Mouse (Mus musculus) testis, postnatal 14 days (tissue): ENCODE results near the gene Ccr1l1.

Source experiments
- DNase-seq: peaks from one replicate; pipeline ENCODE4 v3.0.0; 2021; ENCODE audit warnings: low spot score

Ccr1l1 gene

DNA sequence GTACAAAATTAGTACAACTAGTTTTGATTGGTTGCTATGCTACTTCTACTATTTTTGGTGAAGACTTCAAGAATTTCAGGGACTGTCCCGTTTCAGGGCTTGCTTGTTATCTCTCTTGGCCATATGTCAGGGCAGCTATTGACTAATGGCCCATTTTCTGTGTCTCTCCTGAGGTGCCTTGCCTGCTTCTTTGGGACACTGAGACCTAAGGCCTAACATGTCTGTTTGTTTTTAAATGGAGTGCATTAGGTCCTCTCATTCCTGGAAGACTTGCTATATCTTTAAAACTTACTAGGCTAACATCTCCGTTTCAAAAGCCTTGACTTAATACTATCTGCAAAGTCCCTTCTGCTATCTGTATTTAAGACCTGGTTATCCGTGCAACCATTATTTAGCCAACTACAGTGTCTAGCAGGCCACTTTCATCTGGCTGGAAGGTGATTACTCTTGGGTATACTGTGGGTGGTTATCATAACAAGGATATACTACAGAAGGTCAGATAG is 20.2 kb downstream of the Ccr1l1 start:
- no peak for DNase-seq

DNA sequence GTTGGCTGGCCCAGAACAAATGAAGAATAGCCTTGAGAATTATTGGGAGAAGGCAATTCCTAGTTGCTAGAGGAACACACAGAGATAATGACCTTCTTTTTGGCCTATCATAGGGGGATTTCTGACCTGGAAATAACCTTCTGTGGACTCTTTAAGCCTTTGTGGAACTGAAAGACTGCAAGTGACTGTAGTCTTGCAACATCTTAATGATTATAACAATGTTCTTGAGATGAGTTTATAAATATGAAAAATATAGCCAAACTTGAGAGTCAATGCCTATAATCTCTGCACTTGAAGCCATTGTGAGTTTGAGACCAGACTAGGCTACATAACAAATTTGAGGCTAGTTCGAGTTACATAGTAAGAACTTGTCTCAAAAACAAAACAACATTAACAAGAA is 21.3 kb downstream of the Ccr1l1 start:
- DNase-seq: no peak

DNA sequence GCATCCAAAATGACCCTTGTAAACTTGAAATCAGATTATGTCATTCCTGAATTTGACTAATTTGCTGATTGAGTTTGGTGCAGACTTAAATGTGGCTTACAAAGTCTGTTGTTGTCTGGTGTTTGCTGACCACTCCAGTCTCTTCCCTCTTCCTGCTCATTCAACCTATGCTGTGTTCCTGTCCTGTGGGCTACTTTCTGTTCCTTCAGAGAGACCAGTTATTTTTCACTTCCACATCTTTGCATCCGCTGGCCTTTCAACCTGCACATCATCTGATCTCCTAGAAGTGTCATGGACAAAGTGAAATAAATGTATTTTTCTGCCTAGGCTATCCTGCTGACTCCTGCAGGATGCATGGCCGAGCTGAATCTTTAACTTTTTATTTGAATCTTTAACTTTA is 24.7 kb downstream of the Ccr1l1 start:
- DNase-seq: no peak

DNA sequence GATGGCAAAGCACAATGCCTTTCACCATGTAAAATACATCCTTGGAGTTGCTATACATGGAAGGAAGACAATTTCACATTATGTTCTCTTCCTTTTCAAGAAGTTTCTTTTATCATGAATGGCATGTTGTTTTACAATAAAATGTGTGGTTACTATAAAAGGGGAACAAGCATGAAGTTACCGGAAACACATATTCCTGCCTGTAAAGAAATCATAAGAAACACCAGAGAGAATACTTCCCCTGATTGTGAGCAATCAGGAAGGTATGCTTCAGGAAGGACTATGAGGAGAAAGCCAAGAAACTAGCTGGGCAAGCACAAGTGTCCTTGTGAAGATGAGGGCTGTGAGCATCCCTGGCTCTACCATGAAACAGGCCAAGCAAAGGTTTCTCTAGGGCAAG is 27.0 kb downstream of the Ccr1l1 start:
- DNase-seq: no peak

DNA sequence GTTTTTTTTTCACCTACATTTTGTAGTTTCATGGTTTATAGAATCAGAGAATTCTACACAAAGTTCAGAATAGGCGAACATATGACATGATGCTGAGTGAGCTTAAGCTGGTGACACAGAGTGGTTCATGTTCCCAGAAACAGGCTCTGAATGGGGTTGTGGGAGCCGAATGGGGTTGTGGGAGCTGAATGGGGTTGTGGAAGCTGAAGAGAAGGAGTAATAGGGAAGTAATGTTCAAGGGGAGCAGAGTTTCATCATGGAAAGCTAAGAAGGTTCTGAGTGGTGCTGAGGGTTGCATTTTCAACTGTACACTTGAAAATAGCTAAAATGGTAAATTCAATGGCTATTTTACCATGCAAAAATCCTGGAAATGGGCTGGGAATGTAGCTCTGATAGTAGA is 28.8 kb downstream of the Ccr1l1 start:
- no peak for DNase-seq

DNA sequence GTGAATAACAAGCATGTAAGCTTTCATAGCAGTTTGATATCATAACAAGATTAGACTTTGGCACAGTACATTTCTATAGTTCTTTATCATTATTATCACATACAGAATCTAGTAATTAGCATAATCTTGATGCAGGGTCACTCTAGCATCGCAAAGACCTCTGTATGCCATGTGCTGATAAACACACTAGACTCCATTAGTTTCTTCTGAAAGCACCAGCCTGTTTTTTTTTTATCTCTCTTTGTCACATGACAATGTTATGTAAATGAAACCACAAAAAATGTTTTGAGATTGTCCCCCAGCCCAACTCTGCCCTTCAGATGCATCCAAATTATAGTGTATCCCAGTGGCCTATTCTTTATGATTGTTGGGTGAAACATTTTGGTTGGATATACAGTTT is 30.4 kb downstream of the Ccr1l1 start:
- no peak for DNase-seq

DNA sequence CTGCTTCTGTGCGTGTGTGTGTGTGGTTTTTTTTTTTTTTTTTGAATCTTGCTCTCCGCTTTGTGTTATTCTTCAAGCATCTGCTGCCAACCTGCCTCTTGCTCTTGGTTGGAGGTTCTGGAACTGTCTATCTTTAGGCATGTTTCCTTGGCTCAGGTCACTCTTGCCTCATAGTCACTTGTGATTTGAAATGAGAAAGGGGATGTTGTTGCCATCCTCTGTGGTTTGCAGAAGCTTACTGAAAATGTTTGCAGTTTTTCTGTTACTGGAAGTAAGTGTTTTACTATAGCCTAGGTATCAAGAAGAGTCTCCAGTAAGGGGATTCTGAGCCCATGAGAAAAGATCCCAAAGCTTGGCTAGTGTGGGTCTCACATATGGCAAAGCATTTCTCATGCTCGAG is 36.2 kb downstream of the Ccr1l1 start:
- DNase-seq: no peak

DNA sequence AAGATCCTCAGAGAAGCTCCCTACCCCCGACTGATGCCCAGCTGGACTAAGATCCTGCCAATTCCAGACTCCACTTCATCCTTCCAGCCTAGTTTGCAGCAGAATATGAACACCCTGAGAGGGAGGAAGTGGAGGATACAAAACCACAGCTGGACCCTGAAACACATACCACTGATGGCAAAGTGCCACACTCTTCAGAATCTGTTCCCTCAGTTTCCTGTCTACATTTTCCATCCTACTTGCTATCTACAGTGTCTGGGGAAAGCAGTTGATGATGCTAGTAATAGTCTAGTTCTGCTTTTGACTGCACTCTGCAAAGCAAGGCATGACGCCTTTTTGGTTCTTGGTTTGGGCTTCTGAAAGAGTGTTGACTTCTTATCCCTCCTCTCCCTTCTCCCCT is 36.9 kb downstream of the Ccr1l1 start:
- no peak for DNase-seq

DNA sequence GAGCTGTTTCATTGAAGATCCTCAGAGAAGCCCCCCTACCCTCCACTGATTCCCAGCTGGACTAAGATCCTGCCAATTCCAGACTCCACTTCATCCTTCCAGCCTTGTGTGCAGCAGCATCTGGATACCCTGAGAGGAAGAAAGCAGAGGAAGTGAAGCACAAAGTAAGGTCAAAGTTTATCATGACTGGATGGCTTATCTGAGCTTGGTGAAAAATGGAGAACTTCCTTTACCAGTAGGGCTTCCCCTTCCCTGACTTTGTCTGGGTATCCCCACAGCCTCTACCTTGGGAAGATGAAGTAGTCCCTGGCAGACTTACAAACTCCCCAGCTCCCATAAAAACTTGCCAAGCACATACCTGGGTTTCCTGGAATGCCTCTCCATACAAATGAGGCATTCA is 37.6 kb downstream of the Ccr1l1 start:
- DNase-seq: no peak

DNA sequence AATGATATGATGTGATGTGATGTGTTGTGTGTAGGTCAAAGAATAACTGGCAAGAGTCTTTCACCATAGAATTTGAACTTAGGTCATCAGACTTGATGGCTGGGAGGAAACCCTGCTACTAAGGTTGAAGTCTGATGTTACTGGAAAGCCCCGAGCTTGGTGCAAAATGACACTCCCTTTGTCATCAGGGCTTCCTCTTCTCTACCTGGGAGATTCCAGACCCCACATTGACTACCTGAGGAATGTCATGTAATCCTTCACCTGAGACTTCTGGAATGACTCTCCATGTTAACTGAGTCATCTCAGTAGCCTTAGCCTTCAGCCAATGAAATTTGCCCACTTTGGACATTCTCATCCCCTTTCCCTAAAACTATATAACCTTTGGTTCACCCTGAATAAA is 38.0 kb downstream of the Ccr1l1 start:
- no peak for DNase-seq

DNA sequence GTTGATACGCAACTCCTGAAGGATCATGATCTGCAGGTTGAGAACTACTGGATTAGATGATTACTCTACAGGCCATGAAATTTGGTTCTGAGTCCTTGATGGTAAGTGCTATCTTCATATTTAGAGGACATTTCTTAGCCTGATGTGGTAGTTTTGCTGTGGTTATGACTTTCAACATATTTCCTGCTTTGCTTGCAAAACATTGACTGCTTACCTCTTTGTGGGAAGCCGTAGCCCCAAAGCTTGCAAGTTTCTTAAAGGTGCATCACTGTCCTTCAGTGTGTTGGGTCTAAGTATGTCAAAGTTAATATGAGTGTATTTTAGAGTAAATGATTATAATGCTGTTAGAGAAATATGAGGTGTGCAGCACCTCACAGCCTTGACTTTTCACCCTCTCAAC is 40.2 kb downstream of the Ccr1l1 start:
- DNase-seq: no peak

DNA sequence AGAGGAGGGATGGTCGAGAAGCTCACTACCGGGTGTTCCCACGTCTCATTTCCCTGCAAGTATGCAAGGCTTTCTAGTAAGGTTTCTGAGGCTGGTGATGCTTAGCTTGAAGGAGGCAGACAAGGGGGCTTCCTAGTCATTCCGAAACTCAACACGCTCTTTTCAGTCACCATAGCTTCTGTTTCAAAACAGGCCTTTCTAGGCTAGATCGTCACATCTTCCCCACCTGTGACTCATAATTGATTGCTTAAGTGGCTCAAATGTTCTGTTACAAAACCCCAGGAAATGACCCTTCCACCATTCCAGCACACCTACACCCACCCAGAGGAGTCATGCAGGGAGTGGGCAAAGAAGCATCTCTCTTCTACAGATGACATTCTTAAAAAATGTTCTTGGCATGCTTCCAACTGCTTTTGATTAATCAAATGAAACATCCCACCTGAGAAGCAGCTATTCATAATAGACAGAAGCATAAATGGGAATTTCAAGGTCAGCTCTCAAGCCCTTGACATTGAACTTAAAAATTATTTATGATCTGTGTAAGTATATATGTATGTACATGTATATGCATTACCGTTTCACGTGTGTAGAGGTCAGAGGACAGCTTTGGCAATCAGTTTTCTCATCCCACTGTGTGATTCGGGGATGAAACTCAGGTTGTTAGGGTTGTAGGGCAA is 41.5 kb downstream of the Ccr1l1 start:
- no peak for DNase-seq

DNA sequence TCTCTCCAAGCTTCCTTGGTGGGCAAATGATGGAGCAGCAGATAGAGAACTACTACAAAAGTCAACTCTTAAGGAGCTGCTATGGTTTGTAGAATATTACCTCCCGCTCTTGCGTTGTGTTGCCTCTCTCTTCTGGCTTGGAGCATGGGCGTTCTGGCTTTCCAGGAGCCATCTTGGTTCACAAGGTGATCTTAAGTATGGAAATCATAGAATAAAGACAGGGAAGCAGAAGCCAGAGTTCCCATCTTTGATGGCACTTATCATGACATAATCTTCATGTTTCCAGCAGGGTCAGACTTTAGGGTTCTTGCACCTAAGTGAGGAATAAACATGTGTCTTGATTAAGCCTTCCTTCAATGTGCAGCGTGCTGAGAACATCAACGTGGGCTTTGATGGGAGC is 42.4 kb downstream of the Ccr1l1 start:
- no peak for DNase-seq

DNA sequence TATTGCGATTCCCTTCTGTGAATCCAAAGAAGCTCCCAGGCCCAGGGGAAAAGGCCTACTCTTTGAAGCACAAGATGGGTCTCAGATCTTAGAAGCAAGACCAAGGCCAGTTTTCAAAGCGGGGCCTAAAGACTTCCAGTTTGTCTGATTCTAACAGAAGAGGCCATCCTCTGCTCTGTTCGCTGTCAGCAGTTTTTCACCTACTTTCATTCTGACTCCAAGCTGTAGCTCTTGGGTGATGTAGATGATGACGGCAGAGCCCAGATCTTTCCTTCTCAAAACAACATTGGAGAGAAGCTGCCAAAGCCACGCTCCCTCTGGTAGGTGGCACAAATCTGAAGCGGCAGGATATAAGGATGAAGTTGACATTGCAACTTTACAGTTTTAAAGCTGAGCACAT is 42.9 kb downstream of the Ccr1l1 start:
- DNase-seq: no peak

DNA sequence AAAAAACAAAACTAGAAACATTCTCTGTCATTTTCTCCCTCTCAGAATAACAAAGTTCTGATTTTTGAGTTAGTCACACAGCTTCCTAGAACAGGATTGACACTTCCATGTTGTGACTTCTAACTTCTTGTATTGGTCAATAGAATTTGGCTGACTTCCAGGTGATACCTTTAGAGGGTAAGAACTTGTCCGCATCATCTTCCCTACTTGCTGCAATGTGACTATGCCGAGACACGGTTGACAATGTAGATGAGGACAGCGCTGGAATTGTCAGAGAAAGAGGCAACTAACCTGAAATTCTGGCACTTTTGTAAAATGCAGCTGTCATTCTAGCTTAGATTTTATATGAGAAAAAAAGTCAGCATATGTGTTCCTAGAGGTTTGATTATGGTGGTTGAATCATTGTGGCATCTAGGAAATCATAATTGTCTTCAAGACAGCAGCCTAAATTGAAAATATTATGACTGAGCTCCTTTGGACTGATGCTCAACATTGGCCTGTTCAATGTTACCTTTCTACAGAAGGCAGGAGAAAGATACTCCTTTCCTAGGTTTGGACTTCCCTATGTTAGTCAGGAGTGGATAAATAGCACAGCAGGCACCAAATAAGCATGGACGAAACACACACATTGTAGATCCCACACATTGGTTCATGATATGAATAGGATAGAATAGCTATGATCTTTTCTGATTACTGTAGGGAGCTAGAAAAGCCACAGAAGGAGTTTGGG is 44.3 kb downstream of the Ccr1l1 start:
- no peak for DNase-seq

DNA sequence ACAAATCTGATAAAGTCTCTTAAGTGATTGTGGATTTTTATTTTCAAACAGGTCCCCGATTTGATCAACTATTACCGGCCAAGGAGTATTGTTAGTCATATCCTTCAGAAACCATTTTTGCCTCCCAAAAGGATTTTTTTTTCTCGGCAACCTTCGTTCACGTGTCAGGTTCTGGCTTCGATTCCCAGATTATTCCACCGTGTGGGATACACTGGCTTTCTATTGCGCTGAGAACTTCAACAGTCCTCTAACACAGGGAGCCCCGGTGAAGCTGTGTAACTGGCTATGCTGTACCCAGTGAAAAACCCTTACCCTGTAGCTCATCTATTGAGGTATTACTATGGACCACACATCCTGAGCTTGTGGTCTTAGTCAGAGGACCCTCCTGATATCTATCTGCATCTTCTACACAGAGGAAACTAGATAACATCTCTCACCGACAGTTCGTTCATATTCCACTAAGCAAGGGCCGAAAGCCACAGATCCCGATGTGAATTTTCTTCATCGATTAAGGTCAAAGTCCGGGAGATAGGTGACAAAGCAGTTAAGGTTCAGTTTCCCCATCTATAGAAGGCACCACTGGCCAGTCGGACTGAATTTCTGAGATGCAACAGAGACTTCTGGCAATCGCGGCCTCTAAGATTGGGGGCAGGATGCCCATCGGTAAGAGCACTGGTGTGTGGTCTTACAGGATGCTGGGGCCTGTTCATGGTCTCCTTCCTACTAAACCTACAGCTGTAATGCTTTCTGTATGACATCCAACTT is 45.1 kb downstream of the Ccr1l1 start:
- no peak for DNase-seq

DNA sequence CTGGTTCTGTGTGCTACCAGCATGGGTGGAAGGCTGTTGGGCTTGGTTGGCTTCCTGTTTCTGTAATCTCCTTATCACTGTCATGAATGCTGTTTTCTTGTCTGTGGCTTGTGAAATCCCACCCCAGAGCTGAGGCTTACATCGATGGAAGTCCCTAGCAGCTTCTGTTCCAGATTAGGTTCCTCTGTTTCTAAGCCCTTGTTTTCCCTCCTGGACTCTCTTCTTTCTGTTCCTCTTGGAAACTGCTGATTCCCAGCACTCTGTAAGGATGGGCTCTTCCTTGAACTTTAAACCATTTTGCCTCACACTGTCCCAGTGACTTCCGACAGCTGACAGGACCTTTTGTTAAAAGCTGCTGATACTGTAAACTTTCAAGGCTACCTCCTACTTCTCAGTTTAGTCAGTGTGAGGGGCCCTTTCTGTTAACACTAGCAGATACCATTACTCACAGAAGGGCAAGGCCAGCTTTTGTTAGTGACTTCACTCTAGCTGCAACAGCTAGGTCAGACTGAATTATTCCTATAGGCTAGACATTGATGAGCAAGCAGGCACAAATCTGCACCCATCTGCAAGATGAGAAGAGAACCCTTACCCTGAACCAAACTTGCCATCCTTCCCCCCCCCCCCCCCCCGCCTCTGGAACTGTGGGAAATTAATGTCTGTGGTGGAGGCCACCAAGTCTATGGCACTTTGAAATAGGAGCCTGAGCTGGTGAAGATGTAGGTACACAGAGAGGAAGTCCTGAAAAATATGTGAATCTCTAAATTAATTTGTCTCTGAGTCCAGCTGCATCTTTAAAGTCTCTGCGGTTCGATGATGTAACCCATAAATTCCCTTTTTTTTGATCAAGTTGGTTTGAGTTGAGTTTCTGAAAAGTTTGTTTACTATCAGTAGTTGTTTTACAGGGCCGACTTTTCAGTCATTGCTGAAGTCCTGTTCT is 46.2 kb downstream of the Ccr1l1 start:
- no peak for DNase-seq

DNA sequence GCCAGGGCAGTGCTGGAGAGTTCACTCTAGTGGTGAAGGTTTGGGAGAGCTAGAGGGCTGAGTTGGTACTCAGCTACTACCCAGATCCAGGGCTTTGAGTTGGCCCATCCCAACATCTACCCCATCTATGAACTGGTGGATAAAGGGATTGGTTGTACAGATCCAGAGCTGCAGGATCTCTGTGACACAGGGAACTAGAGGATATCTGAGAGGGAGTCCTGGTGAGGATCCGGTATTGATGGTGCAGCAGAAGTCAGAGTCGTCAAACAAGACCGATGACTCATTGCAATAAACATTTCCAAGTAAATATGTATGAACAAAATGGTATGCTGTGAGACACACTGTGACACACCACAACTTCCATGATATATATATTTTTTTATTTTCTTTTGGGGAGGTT is 47.3 kb downstream of the Ccr1l1 start:
- DNase-seq: no peak

DNA sequence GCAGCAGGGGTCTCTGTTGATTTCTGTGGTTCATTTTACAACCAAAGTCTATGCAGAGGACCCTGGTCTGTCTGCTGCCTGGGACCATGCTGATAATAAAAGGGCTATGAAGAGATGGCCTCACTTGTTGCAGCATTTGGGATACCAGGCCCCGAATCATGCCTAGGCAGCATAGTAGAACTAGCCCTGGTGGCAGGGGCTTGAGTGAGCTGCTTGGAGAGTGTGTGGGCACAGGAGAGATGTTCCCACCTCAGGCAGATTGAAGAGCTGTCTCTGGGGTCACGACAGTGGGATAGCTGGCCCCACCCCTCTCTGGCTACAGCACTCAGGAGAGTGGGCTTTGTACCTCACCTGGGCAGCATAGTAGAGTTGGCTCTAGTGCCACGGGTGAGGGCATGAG is 47.7 kb downstream of the Ccr1l1 start:
- DNase-seq: no peak

DNA sequence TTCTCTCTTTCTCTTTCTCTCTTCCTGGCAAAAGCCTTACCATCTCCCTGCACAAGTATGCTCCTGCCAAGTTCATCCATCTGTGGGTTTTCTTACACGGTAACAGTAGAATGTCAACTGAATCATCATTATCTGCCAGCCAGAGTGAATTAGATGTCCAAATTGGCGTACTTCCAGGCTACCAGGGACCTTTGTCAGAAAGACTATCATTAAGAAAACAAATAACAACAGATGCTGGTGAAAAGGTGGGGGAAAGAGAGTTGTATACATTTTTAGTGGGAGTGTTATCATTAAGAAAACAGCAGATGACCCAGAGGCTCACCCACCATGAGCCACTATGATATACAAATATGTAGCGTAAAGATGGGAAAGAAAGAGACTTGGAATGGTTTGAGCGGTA is 48.3 kb downstream of the Ccr1l1 start:
- DNase-seq: no peak

DNA sequence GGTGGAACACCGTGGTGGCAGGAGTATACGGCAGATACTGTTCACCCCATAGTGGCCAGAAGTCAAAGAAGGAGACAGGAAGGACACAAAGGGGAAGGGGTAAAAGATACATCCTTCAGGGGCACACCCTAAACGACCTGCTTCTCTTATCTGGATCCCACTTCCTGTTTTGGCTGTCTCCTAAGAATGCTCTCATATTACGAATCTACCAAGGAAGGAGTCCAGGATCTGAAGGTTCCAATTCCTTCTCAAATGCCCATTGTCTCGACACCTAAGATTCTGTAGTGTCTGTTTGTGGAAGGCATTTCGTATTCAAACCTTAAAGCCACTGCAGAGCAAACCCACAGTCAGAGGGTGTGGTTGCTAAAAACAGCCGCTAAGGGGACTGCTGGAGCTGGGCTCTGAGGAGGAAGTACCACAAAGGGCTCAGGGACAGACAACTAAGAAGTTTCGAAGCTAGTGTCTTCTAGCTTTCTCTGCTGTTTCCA is 49.4 kb downstream of the Ccr1l1 start:
- no peak for DNase-seq
